Mouse (Mus musculus): ENCODE data around the gene Pdk3. TPM values are rescaled to one million over a fixed set of nuclear protein-coding genes. Genes with fewer than 3 reads are reported as not detected.

The Pdk3 gene
- total RNA-seq, 2 experiments from 2014 or later = 2.0 to 2.7 TPM

Other genes starting within 250 kb of the Pdk3 start
- gene Pola1, start 200.0 kb downstream of the Pdk3 start, total RNA-seq (2021) = 1 to 10 TPM; 2.5 to 3.1 TPM
- under 1 TPM; 0.08 to 0.21 TPM for gene Pcyt1b, start 177.3 kb downstream of the Pdk3 start, total RNA-seq (2021)
- not detected for gene AU015836, start 136.5 kb upstream of the Pdk3 start, total RNA-seq (2021)